Mouse (Mus musculus) fibroblast of lung, adult 2 months (primary cell): ENCODE measurements at regions not wholly inside any gene's neighbourhood (a gene's known extent, or its start where the extent isn't known, plus 50 kb on each side); places are given as distances from the start of the nearest gene placed in this dataset.

Experiments used
- DNase-seq: peaks from one replicate; pipeline ENCODE4 v3.0.0-alpha.2; 2011; ENCODE audit warnings: low read depth

DNA sequence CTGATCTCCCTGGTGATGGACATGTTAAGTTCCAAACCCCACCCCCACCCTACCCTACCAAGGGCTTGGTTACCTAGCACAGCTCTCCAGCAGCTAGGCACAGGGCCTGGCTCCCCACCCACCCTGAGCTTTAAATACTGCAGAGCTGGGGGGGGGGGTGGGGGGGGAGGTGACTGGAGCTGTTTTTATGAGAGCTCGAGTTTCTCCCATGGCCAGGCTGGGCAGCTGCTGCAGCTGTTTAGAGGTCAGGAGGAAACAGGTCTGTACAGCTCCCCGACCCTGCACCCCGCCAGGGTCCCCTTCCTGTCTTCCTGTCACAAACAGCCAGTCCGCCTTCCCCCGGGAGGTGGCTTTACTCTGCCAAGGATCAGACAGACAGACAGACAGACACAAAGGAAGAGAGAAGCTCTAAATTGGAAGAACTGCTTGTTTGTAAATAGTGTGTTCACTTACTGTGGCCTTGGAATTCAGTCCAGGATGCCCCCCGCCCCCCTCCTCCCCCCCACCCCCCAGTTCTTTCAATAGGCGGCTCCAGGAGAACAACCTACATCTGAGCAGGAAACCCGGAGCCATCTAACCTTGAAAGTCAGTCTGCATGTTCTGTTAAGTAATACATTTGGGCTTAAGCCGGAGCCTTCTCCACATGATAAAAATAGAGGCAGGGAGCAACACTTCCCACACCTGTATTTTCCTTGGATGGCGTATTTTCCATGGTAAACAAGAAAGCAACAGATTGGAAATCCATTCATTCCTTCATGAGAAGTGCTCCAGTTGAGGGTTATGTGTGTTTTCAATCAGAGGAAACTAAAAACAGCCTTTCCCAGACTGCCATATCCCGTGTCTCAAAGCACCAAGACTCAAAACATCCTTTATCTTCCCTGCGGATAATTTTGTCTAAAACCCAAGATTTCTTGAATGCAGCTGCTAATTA lies 67.8 kb upstream of the Hes1 start:
- no peak for DNase-seq

DNA sequence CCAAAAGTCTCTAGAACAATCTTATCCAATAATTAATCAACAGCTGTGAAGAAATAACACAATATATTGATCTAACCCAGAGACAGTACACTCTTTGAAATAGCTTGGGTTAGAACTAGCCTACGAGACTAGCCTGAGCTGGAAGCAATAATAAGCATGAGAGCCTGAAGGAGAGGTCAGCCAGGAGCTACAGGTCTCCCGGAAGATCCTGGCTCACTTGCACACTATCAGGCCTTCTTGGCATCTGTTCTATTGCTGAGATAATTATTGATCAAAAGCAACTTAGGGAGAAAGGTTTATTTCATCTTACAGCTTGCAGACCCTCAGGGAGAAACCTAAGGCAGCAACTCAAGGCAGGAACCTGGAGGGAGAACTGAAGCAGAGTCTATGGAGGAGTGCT lies 64.0 kb upstream of the Hes1 start:
- DNase-seq, result no peak

DNA sequence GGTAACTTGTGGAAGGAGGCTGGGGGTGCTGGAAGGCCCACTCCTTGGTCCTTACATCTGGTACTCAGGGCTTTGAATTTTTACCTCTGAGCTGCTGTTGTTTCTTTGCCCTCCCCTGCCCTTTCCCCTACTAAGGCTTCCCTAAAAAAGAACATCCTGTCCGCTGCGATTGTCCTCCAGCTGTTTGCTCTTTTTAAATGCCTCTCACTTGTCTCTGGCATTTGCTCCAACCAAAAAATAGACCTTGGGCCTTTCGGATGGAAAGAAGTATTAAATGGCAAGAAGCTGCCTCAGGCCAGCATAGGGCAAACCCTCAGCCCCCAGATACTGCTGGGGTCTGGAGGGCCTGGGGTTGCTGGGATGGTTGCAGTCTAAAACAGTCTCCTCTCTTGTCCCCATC lies 59.1 kb upstream of the Hes1 start:
- DNase-seq, result no peak

DNA sequence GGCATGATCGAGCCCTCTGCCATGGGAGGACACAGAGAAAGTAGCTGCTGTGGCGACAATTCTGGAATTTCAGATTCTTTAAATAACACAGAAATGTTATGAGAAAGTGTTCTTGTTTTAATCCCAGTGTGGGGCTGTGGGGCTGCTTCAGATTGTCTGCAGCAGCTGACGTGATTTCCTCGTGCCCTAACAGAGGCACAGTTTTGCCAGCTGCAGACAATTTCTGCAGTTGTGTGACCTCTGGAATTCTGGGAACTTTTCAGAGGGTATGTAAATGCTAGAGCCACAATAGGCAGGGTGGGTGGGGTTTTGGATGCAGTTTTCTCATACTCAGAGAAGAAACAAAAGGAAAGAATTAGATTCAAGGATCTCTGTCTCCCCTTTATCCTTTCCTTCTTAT lies 57.4 kb upstream of the Hes1 start:
- no peak for DNase-seq

DNA sequence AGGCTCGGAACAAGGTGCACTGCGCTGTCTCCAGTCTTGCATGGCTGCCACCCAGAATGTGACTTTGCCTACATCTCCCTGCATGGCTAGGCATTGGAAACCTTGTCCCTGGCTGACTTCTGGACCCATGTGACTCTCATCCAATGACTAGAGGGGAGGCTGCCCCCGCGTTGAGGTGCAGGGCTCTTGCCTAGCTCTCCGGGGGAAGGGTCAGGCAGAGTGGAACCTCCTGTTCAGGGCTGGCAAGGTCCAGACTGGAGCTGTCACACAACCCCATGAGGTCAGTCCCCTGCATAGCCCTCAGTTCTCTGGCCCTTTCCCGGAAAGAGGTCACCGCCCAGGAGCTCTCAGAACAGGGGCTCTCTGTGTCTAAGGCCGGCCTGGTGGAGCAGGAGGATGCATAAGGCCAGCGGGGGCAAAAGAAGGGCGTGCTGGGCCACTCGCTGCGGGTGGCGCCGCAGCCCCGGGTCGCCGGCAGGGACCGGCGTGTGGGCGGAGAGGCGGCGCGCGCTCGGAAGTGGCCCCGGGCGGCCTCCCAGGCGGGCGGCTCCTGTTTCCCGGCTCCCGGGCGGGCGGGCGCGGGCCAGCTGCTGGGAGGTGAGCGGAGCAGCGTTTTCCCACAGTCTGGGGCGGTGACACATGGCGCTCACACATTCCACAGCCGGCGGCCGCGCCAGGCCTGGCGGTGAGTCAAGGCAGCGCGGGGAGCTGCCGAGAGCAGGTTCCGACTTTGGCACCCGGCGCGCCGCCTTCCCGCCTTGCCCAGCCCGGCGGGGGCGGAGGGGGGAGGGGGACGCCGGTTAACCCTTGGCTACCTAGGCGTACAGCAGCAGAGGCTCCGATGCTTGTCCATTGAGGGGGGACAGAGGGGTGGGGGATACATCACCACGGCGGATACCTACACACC lies 55.5 kb upstream of the Hes1 start:
- peak; percentile 93 for DNase-seq

DNA sequence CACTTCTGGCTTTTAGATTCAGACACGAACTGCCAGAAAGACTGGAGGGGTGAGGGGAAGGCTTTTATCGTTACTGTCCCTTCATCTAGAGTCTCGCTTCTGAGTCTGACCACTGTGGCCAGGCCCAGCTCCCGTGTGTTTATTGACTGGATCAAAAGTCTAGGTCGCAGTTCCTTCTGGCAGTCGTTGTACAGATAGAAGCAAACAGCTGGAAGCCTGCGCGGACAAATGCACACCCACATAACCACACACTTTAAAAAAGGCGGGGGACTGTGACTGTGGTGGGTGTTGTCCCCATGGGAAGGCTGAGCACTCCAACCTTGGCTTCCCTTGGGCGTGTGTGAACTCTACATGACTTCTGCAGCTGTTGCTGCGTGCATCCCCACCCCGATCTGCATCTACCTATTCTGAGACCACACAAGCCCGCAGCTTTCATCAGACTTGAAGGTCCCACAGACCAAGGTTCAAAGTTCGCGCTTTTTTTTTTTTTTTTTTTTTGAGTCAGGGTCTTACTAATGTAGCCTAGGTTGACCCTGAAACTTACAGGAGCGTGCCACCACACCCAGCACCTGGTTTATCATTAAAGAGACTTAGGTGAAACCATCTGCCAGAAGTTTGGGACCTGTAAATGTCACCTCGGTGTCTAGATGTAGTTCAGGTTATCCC lies 54.5 kb upstream of the Hes1 start:
- DNase-seq, result no peak

DNA sequence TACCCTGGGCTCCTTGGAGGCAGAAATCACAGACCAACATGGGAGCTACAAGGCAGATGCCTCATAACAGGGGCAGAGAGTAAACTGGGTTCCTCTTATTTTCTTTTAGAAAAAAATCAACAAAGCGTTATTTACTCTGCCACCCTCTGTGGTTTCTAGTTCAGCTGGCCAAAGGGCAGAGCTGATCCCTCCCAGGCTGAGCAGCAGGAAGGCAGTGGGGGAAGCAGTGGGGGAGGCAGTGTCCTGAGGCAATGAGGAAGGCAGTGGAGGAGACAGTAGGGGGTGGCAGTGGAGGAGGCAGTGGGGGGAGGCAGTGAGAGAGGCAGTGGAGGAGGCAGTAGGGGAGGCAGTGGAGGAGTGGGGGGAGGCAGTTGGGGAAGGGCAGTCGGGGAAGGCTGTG lies 51.1 kb upstream of the Hes1 start:
- no peak for DNase-seq

DNA sequence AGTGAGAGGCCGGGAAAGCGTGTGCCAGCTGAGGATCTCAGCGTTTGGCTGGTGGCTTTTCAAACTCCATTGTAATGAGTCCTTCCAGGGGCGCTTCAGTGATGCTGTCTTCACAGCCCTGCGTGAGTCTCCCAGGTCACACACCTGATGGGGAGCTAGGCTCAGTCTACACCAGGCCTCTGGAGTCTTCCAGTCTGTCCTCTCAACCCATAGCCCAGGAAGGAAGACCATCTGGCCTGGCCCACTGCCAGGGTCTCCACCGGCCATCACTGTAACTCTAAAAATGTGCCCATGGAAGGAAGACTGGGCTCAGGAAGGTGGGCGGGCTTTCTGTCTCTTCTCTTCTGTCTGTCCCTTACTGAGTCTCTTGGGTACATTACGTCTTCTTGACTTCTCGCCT lies 50.2 kb upstream of the Hes1 start:
- DNase-seq, result no peak
